Mouse (Mus musculus) neural tube, embryonic 11.5 days (tissue): ENCODE data around the gene Taf12. TPM values are rescaled to one million over a fixed set of nuclear protein-coding genes. Genes with fewer than 3 reads are reported as not detected.
"Not testable (repeated sequence)": the region's sequence is repeated elsewhere in the genome, so short reads cannot be mapped to it uniquely, and the experiment has no call there.

Source experiments
- ATAC-seq: fragments of 200-750 bp; cut with Nextera tagmentation; 2 replicates; pipeline ENCODE4 v1.8.0; 2017; ENCODE audit warnings: moderate number of reproducible peaks, mild to moderate bottlenecking, moderate TSS enrichment, moderate library complexity; ENCODE audit not compliant: insufficient read depth, low FRiP score, low TSS enrichment
- DNase-seq: peaks from one replicate; pipeline ENCODE4 v3.0.0-alpha.2; 2015; ENCODE audit warnings: low spot score
- H3K27ac ChIP-seq: fragments of 300-500 bp; sonication (generic); 2 replicates; pipeline ENCODE4 v1.5.1; 2014; ENCODE audit warnings: low read depth, mild to moderate bottlenecking, low read length
- H3K27me3 ChIP-seq: fragments of 300-500 bp; sonication (generic); 2 replicates; pipeline ENCODE4 v1.6.1; 2014; ENCODE audit warnings: mild to moderate bottlenecking, low read length, mixed read lengths; ENCODE audit not compliant: control insufficient read depth, insufficient read depth
- H3K36me3 ChIP-seq: fragments of 300-500 bp; sonication (generic); 2 replicates; pipeline ENCODE4 v1.6.1; 2014; ENCODE audit warnings: mild to moderate bottlenecking, low read length, moderate library complexity, mixed read lengths; ENCODE audit not compliant: control insufficient read depth, insufficient read depth
- H3K4me1 ChIP-seq: fragments of 300-500 bp; sonication (generic); 2 replicates; pipeline ENCODE4 v1.6.1; 2014; ENCODE audit warnings: low read length, mixed read lengths; ENCODE audit not compliant: control insufficient read depth, insufficient read depth
- H3K4me2 ChIP-seq: fragments of 300-500 bp; sonication (generic); 2 replicates; pipeline ENCODE4 v1.6.1; 2014; ENCODE audit warnings: low read depth, mild to moderate bottlenecking, moderate library complexity
- H3K4me3 ChIP-seq: fragments of 300-500 bp; sonication (generic); 2 replicates; pipeline ENCODE4 v1.5.1; 2014; ENCODE audit warnings: low read depth, low read length
- H3K9ac ChIP-seq: fragments of 300-500 bp; sonication (generic); 2 replicates; pipeline ENCODE4 v1.6.1; 2014; ENCODE audit warnings: mild to moderate bottlenecking, low read length
- H3K9me3 ChIP-seq: fragments of 300-500 bp; sonication (generic); 2 replicates; pipeline ENCODE4 v1.6.1; 2016; ENCODE audit warnings: low read length; ENCODE audit not compliant: control insufficient read depth
- WGBS: fragments of 180-500 bp; shearing (Covaris S2); extraction: QIAGEN DNeasy Blood & Tissue Kit; methylation state at CpG from one replicate; pipeline ENCODE4 v1.1.7; 2014; 5-methylcytosine and 5-hydroxymethylcytosine counted together
- polyA plus RNA-seq: library from polyadenylated mRNA; unstranded; fragments of >200 nt; fragmentation: Nextera tagmentation; extraction: Ambion mirVana; gene quantifications from 2 replicates; pipeline ENCODE4 v1.2.1, GENCODE M21; 2014

Taf12 gene
- polyA plus RNA-seq, 1 experiment from 2014 or later, result 59.7 TPM

DNA sequence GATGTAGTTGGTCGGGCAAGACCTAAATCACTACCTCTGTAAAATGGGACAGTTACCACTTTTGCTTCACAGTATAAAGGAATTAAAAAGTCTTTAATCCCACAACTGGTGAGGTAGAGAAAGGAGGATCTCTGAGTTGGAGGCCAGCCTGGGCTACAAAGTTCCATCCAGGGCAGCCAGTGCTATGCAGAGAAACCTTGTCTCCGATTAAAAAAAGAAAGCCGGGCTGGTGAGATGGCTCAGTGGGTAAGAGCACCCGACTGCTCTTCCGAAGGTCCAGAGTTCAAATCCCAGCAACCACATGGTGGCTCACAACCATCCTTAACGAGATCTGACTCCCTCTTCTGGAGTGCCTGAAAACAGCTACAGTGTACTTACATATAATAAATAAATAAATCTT is 29.3 kb downstream of the Taf12 start:
- ATAC-seq, H3K9me3 ChIP-seq, H3K27me3 ChIP-seq, DNase-seq, H3K27ac ChIP-seq, H3K36me3 ChIP-seq, H3K4me1 ChIP-seq: not testable (repeated sequence)
- H3K4me3 ChIP-seq, result peak overlapping the region; percentile 40
- H3K4me2 ChIP-seq, result peak overlapping the region; percentile 61
- H3K9ac ChIP-seq, result peak overlapping the region; percentile 52
- WGBS, result 50% methylated on average over 6 of the region's 6 CpGs

DNA sequence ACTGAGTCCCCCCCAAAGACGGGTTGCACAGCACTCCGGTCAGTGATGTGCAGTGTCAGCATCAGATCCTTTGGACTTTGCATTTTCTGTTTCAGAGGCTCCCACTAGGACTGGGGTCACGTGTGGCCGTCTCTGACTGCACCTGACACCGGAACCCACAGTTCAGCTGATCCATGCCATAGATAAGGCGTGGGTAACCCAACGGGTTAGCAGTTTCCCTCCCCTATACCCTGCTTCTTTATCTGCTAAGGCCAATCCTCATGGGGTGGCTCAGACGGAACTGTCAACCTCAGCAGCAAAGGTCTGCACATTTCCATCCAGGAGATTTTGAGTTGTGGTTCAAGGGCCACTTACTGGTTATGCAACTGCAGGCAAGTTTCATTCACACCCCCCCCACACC is 31.1 kb downstream of the Taf12 start:
- DNase-seq, result no peak
- Histone ChIP-seq H3K4me3 (no peak overlapping the region), H3K4me1 (peaks cover 6% of the 10 kb centered on the region), H3K9ac (no peak overlapping the region), H3K27ac (no peak overlapping the region), H3K4me2 (no peak overlapping the region), H3K27me3 (no peaks in the 10 kb centered on the region), H3K36me3 (peaks cover 3% of the 10 kb centered on the region; the same call in 1 of the 2 replicates), H3K9me3 (no peaks in the 10 kb centered on the region)
- WGBS, result 89% methylated on average over 8 of the region's 8 CpGs
- ATAC-seq, result no peak

DNA sequence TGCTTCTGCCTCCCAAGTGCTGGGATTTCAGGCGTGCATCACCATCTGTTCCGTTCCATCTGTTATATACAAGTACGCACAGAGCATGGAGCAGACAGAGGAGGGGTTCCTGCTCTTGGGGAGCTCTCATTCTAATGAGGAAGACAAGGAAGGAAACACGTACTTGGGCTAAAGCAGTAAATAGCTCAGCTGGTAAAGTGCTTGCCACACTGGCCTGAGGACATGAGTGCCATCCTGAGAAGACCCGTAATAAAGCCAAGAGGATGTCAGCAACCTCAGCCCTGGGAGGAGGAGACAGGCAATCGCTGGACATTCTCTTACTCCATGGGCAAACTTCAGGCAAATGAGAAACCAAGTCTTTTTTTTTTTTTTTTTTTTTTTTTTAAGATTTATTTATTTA is 31.8 kb downstream of the Taf12 start:
- Histone ChIP-seq H3K4me1 (peaks cover 6% of the 10 kb centered on the region), H3K36me3 (peaks cover 5% of the 10 kb centered on the region; the same call in 1 of the 2 replicates), H3K9ac (no peak overlapping the region), H3K27ac (no peak overlapping the region), H3K27me3 (no peaks in the 10 kb centered on the region), H3K9me3 (no peaks in the 10 kb centered on the region), H3K4me2 (no peak overlapping the region), H3K4me3 (no peak overlapping the region)
- WGBS, result 77% methylated on average over 6 of the region's 6 CpGs
- ATAC-seq, result no peak
- no peak for DNase-seq

DNA sequence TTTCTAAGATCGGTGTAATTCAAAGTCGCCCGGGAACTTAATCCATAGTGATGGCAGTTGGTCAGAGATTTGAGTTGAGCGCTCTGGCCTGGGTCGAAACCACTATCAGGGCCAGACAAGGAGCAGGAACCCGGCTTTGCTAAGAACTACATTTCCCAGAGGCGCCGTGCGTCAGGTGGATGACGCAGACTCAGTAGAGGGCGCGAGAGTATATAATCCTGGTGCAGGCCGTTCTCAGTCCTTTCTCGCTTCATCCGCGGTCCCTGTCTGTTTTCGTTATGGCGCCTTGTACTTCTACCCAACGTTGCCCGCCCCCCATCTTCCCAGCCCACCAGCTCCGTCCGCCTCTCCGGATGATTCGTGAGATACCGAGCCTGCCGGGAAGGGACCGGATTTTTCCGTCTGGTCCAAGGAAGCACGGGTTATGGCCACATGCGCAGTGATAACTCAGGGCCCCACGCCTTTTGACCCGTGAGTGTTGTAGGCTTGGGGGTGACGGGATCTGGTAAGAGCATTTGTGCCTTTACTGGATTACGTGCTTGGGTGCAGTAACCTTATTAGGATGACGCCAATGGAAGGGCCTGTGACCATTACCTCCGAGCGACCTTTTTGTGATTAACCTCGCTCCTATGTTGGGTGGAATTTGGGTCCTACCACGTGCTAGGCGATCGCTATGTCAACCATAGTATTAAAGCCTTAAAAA is 34.4 kb downstream of the Taf12 start:
- H3K9me3 ChIP-seq, result no peaks in the 10 kb centered on the region
- ATAC-seq (peak; percentile 84), DNase-seq (peak; percentile 89)
- WGBS, result 2% methylated on average over 41 of the region's 41 CpGs
- peak overlapping the region; percentile 96 for H3K4me2 ChIP-seq
- H3K36me3 ChIP-seq, result peaks cover 9% of the 10 kb centered on the region
- H3K4me1 ChIP-seq, result peaks cover 6% of the 10 kb centered on the region
- no peaks in the 10 kb centered on the region for H3K27me3 ChIP-seq
- peak overlapping the region; percentile 73 for H3K4me3 ChIP-seq
- H3K27ac ChIP-seq, result peak overlapping the region; percentile 53
- peak overlapping the region; percentile 82 for H3K9ac ChIP-seq

DNA sequence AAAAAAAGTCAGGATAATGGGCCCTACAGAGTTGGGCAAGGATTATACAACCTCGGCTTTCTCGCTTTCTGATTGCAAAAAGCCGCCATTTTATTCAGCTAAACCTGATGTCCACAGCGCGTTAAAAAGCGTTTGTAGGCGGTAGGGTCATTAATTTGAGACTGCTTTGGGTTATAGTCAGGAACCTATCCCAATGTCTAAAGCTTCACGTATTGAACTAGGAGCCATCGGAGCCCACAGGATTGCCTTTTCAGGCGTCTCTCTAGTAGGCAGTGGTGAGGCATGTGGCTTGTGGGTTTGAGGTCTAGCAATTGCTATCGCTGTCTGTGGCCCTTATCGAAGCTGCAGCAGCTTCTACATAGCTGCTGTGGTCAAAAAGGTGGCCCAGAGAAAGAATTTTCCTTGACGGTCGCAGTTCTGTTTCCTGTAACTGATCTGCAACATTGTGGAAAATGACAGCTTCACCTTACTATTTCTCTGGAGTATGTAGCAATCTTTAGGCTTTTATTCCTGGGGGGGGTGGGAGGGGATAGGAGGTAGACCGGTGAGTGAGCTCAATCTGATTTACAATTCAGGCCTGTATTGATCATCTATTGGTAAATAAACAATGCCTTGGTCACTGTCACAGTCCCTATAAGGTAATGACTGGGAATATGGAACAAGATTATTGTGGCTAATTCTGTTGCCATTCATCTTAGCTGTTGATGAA is 35.1 kb downstream of the Taf12 start:
- H3K4me1 ChIP-seq, result peaks cover 6% of the 10 kb centered on the region
- 1% methylated on average over 15 of the region's 15 CpGs for WGBS
- DNase-seq, result peak; percentile 35
- no peaks in the 10 kb centered on the region for H3K27me3 ChIP-seq
- no peak for ATAC-seq
- H3K9ac ChIP-seq, result peak overlapping the region; percentile 82
- H3K9me3 ChIP-seq, result no peaks in the 10 kb centered on the region
- peak overlapping the region; percentile 73 for H3K4me3 ChIP-seq
- peaks cover 9% of the 10 kb centered on the region for H3K36me3 ChIP-seq
- H3K4me2 ChIP-seq, result peak overlapping the region; percentile 96
- H3K27ac ChIP-seq, result peak overlapping the region; percentile 53

DNA sequence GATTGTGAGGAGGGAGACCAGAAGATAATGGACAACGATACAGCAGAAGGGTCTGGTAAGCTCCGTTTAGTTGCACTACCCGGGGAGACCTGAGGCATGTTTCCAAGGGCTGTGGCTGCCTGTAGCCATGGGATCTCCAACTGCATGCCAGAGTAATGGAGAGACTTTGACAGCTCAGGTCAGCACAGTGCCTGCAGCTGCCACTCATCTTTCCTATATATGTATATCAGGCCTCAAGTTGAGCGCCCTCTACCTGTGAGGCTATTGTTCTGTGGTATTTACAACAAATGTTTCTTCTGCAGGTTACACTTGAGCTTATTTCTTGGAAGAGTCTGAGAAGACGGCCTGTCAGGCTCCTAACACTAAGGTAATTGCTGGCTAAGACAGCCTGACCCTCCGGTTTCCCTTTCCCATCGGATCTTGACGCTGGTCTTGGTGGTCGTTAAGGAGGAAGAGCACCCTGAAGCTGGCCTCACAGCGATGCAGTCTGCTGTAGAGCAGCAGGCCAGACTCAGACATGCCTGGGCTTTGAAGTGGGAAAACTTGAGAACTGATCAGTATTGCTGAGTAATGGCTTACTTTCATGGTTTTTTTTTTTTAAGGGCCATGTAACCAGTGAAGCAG is 35.8 kb downstream of the Taf12 start:
- Histone ChIP-seq H3K27me3 (no peaks in the 10 kb centered on the region), H3K4me1 (peaks cover 6% of the 10 kb centered on the region), H3K4me3 (peak overlapping the region; percentile 73), H3K36me3 (peaks cover 9% of the 10 kb centered on the region), H3K4me2 (peak overlapping the region; percentile 96), H3K9me3 (no peaks in the 10 kb centered on the region), H3K27ac (no peak overlapping the region; the same call in 1 of the 2 replicates), H3K9ac (peak overlapping the region; percentile 82)
- DNase-seq (peak; percentile 35), ATAC-seq (no peak)
- WGBS, result 28% methylated on average over 10 of the region's 10 CpGs

DNA sequence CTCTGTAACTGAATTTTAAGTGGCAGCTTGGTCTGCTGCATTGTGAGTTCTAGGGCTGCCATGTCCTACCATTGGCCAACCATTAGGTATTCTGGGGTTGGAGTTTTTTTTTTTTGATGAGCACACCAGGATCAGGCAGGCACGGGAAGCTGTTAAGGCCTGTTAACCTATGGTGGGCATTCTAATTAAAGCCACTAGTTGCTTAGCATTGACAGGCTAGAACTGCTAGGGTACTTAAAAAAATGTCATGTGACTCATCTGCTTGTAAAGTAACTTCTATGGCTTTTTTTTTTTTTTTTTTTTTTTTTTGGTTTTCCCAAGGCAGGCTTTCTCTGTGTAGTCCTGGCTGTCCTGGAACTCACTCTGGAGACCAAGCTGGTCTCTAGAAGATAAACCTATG is 37.0 kb downstream of the Taf12 start:
- no peak for DNase-seq
- no peak overlapping the region for H3K27ac ChIP-seq
- no peak for ATAC-seq
- no peak overlapping the region for H3K9ac ChIP-seq
- peaks cover 9% of the 10 kb centered on the region for H3K36me3 ChIP-seq
- no peak overlapping the region for H3K4me2 ChIP-seq
- 32% methylated on average over 1 of the region's 1 CpGs for WGBS
- H3K27me3 ChIP-seq, result no peaks in the 10 kb centered on the region
- no peaks in the 10 kb centered on the region for H3K9me3 ChIP-seq
- H3K4me3 ChIP-seq, result no peak overlapping the region
- H3K4me1 ChIP-seq, result peaks cover 6% of the 10 kb centered on the region

DNA sequence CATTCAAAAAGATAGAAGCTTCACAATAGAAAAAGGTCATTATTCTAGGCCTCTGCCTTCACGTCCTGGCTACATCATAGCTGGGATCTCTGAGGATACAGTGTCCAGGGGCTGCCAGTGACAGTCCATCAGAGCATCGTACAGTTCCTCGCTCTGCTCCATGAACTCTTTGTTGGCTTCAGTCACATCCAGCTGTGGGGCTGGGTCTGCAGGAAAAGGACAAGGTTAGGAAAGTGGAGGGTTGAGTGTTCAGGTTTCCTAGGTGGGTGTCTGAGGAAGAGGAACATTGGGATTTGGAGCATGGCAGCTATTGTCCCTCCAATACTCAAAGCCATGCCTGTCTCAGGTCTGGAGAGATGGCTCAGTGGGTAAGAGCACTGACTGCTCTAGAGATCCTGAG is 37.6 kb downstream of the Taf12 start:
- DNase-seq, result no peak
- WGBS, result 40% methylated on average over 3 of the region's 3 CpGs
- H3K27ac ChIP-seq, result no peak overlapping the region
- H3K4me2 ChIP-seq, result no peak overlapping the region
- ATAC-seq, result no peak
- H3K27me3 ChIP-seq, result no peaks in the 10 kb centered on the region
- no peak overlapping the region for H3K4me3 ChIP-seq
- no peaks in the 10 kb centered on the region for H3K9me3 ChIP-seq
- peaks cover 9% of the 10 kb centered on the region for H3K36me3 ChIP-seq
- H3K4me1 ChIP-seq, result peaks cover 6% of the 10 kb centered on the region
- no peak overlapping the region for H3K9ac ChIP-seq
